Mouse (Mus musculus): ENCODE results near the gene Vps45.
A peak's percentile ranks its signal among the peaks of the same experiment; 100 is the strongest.

The Vps45 gene

GRCm38 (mm10) chr3:96058231-96058896 is at the start of gene Vps45:
Gene Vps45 (minus strand): TSS chr3:96058466.
- peak; percentile 52 for DNase-seq (ENCODE audit: low spot score)

GRCm38 (mm10) chr3:96106151-96106550 is 47.9 kb upstream of the Vps45 start:
- no peak for DNase-seq (ENCODE audit: low spot score)

- no peak for DNase-seq (ENCODE audit: low spot score)
Observed at GRCm38 (mm10) chr3:96105232-96105747, 47.0 kb upstream of the Vps45 start.

DNA sequence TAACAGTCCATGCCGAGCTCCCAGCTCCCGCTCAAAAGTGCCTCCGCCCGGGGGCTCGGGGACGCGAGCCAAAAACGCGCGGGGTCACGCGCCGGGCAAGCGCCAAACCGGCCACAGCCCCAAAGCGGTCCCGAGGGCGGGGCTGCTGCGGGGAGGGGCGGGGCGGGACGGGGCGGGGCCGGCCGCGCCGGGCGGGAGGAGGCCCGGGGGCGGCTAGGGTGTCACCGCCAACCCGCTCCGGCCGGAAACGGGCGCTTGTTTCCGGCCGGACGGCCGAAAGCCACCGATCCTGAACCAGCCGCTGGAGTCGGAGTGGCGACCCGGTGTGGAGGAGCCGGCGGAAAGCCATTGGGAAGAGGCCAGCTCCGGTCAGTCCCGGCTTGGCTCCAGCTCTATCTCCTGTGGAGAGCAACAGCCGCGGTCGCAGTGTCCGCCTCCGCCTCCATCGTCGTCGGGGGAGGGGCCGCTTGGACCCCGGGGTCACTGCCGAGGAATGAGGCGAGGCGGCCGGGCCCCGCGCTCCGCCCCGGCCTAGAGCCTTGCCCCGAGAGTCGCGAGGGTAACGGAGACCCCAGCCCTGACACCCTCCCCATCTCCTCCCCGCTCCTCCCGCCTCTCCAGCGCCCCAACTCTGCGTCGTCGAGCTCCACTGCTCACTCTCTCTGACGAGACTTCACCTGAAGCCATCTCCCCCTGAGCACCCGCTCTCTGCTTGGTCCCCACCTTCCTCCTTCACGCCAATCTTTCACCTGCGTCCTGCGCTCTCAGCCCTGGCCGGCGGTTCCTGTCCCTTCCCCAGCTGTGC is 46.2 kb upstream of the Vps45 start, which contains the start of gene Otud7b:
TSS of gene Otud7b (plus strand) at position 267 of the 805 bp plus-strand sequence.
- DNase-seq (ENCODE audit: low spot score) = peak; percentile 75

DNA sequence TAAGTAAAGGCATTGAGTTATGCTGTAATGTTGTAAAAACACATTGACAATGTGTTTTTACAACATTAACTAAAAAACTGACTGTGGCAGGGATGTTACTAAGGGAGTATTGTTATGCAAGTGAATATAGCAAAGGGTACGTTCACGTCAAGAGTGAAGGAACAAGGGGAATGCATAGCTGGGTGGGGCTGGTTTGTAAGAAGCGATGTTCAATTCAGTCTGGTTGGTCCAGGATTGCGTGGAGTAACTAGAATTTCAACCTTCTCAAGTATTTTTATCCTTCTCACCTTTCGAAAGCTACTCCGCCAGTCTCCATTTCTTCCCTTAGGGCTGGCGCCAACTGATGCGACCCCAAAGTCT is 45.6 kb upstream of the Vps45 start:
- DNase-seq (ENCODE audit: low spot score) = no peak

GRCm38 (mm10) chr3:96102100-96102872 is 44.0 kb upstream of the Vps45 start:
- DNase-seq (ENCODE audit: low spot score) = peak; percentile 32

DNA sequence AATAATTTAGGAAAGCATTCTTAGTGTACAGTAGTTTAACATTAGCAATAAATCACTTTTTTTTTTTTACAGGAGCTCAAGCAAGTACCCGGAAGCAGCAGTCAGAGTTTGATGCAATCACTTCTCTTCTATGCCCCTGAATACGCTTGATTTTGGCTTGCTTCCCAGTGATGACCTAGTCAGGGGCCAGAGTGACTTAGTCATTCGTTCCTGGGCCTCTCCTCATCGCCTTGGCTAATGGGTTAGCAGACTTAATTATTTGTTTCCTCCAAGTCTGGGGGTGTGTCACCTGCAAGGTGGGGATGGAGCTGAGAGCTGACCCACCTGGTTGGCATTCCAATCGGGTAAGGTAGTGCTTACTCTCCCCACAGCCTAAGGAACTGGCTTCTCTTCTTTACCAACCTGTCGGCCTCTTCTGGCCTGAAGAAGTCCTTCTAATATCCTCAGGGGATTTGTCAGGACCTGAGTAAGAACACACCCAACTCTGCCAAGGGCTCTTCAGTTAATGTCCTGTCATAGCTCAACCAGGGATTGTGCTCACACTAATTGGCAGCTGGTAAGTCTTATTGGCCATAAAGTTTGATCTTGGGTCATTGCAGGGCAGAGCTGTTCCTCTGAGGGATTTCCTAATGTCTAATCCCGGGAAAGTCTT is 40.5 kb upstream of the Vps45 start:
- peak; percentile 74 for DNase-seq (ENCODE audit: low spot score)

GRCm38 (mm10) chr3:96098168-96098567 is 39.9 kb upstream of the Vps45 start:
- DNase-seq (ENCODE audit: low spot score) = no peak

DNA sequence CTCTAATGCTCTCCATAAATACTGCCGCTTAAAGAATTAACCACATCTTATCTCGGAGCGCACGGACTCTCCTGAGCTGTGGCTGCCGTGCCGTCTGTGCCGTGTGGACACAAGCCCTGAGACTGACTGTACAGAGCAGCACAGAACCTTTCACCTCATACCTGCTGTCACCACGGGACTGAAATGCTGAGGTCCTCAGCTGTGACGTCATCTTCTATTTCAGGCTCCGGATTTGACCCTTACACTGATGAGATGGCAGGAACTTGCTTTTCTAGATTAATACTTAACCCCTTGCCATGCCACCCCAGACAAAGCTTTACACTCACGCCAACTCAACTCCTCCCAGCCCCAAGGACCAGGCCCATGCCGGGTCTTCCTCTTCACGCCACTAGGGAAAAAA is 35.9 kb upstream of the Vps45 start:
- no peak for DNase-seq (ENCODE audit: low spot score)

- no peak for DNase-seq (ENCODE audit: low spot score)
Observed at GRCm38 (mm10) chr3:96093509-96093908, 35.2 kb upstream of the Vps45 start.

DNA sequence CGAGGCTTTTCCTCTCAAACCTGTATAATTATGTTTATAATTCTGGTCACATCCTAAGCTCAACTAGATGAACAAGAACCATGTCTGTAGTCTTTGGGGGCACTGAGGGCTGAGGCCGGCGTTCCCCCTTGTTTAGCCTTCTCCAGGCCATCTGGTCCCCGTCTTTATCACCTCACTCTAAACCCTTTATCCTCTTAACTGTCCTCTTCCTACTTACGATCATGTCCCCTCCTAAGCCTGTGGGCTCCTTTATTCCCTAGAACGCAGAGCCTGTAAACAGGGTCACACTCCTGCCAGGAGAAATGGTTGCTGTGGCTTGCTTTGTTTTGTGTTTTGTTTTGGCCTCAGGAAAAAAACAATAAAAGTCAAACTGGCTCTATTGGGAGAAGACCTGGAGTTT is 33.7 kb upstream of the Vps45 start:
- no peak for DNase-seq (ENCODE audit: low spot score)

- DNase-seq (ENCODE audit: low spot score) = no peak
Observed at GRCm38 (mm10) chr3:96091146-96091545, 32.9 kb upstream of the Vps45 start.

DNA sequence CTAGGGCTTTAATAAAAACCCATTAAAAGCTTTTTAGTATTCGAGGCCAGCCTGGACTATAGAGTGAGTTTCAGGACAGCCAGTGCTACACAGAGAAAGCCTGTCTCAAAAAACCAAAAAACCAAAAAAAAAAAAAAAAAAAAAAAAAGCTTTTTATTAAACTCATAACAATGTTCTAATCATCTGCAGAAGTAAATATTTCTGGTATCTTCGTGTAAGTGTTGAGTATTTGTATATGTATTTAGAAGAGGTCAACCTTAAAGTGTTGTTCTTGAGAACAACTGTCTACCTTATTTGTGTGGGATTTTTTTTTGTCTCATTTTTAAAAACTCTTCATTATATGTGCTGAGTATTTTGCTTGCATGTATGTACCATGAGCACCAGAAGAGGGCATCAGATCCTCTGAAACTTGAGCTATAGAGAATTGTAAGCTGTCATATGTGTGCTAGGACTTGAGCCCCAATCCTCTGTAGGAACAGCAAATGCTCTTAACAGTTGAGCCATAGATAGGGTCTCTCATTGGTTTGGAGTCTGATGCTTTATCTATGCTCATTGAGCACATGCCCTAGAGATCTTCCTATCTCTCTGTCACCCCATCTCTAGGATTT is 31.7 kb upstream of the Vps45 start:
- DNase-seq (ENCODE audit: low spot score) = no peak

DNA sequence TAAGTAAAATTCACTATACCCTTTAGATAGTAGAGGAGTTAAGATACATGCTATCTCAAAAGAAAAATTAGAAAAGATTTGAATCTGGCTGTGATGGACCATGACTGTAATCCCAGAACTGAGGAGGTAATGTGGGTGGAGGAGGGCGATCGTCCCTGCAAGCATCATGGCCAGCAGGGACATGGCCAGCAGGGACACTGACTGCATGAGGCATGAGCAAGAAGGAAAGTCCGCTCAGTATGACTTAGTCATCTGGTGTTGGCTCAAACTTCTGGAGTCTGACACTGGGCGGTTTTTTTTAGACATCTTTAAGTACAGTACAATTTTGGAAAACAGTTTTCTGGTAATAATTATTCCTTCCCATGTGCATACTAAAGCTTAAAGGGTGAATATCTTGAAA is 29.5 kb upstream of the Vps45 start:
- DNase-seq (ENCODE audit: low spot score) = no peak

DNA sequence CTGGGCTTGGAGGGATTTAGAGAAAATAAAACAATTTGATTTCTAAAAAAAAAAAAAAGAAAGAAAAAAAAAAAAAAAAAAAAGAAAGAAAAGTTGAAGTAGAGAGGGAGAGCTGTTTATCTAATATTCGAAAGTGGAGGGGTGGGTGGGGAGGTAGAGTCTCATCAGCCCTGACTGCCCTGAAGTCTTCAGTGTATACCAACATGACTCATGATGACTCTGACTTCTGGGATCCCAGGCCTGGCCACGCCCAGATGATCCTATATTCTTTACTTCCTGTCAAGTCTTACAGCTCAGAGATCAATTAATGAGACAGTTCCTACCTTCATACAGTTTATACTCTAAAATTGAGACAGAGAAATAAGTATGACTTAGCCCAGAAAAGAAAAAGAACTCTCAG is 29.0 kb upstream of the Vps45 start:
- no peak for DNase-seq (ENCODE audit: low spot score)

- no peak for DNase-seq (ENCODE audit: low spot score)
Observed at GRCm38 (mm10) chr3:96084146-96084755, 26.0 kb upstream of the Vps45 start.

DNA sequence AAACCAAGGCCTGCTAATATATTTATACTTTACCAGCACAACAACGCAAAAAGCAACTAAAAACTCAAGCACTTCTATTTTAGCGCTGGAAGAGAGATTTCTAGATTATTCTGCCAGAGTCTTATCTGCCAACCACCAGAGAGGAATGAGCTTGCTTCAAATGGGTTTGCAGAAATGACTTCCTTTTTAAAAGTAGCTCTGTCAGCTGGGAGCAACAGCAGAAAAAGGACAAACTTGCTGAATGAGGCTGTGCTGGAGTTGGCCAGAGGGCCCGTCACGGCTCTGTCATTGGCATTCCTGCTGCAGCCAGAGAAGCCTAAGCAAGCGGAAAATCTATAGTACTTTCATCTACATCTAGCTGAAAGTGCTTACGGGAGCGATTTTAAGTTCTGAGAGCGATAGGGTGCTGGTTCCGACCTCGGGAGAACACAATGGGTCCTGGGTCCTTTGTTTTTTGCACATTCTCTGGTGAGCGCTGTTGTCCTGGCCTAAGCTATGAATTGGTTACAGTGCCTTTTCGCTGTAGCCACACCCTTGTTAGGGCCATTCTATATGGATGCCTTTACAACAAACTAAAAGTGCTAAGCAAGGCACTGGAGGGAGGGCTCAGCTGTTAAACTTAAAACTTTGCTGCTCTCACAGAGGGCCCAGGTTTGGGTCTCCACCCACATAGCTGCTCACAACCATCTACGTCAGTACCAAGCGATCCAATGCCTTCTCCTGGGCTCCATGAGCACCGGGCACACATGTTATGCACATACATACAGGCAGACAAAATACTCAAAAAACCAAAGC is 24.6 kb upstream of the Vps45 start:
- no peak for DNase-seq (ENCODE audit: low spot score)

GRCm38 (mm10) chr3:96082100-96082499 is 23.8 kb upstream of the Vps45 start:
- DNase-seq (ENCODE audit: low spot score) = no peak

- no peak for DNase-seq (ENCODE audit: low spot score)
Observed at GRCm38 (mm10) chr3:96081650-96082049, 23.4 kb upstream of the Vps45 start.

DNA sequence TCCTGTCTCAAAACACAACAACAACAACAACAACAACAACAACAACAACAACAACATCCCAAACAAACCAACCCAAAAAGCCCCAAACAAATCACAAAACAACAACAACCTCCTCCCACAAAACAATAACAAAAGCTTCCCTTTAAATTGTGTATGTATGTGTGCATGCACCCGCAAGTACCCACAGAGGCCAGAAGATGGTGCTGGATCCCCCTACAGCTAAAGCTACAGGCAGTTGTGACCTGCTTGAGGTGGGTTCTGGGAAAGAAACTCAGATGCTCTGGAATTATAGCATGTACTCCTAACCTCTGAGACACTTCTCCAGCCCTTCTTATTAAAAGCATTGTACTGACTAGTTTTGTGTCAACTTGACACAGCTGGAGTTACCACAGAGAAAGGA is 22.7 kb upstream of the Vps45 start:
- no peak for DNase-seq (ENCODE audit: low spot score)
